In genomic region chr11:119208870-119209370, GRCm38 (mm10) we compare ENCODE assay signal across 13 mouse cellular contexts. TPM values are rescaled to one million over a fixed set of nuclear protein-coding genes. Genes with fewer than 3 reads are reported as not detected.
DNase-seq lines count a peak whose midpoint lies in the region; ATAC-seq lines count a peak whose summit lies in the region.
"Had no signal": no experiment of that assay in that cellular context is flagged by ENCODE, and none has a peak within 500 bp of the region (broad histone marks: within the 10 kb centered on the region; RNA-seq: fewer than 3 reads in every experiment).

No protein-coding gene starts in this region.

- ATAC-seq in midbrain, embryonic 14.5 days (ENCODE audit: low FRiP score, low TSS enrichment), result no peak
- no peak for ATAC-seq in forebrain, embryonic 13.5 days
- no peak for ATAC-seq in neural tube, embryonic 15.5 days (ENCODE audit: low FRiP score)
- ATAC-seq: midbrain, embryonic 15.5 days had no signal

- 0 out of 2 replicates have a peak overlapping the region, but pooled peaks have one; percentile 37 for H3K27ac ChIP-seq in midbrain, embryonic 14.5 days (replicated peaks; ENCODE audit: low read depth, low read length)
- no peak overlapping the region; the same call in 1 of the 2 replicates for H3K27ac ChIP-seq in midbrain, embryonic 10.5 days (replicated peaks)
- H3K27ac ChIP-seq in forebrain, embryonic 13.5 days, result peak overlapping the region; percentile 51
- H3K27ac ChIP-seq in neural tube, embryonic 15.5 days (replicated peaks), result 0 out of 2 replicates have a peak overlapping the region, but pooled peaks have one; percentile 23
- H3K27ac ChIP-seq: heart, embryonic 15.5 days; macrophage had no signal

- H3K4me3 ChIP-seq in midbrain, embryonic 14.5 days (replicated peaks; ENCODE audit: low read depth, low read length), result no peak overlapping the region
- no peak overlapping the region for H3K4me3 ChIP-seq in midbrain, embryonic 10.5 days
- no peak overlapping the region for H3K4me3 ChIP-seq in forebrain, embryonic 13.5 days
- H3K4me3 ChIP-seq in neural tube, embryonic 15.5 days (replicated peaks), result no peak overlapping the region
- H3K4me3 ChIP-seq: heart, embryonic 15.5 days; midbrain, embryonic 15.5 days had no signal

- no peak overlapping the region for H3K9ac ChIP-seq in midbrain, embryonic 14.5 days (replicated peaks; ENCODE audit: low read length)
- H3K9ac ChIP-seq in forebrain, embryonic 13.5 days, result no peak overlapping the region
- no peak overlapping the region for H3K9ac ChIP-seq in neural tube, embryonic 15.5 days (replicated peaks)
- H3K9ac ChIP-seq: heart, embryonic 15.5 days; midbrain, embryonic 15.5 days had no signal

- no peak overlapping the region for H3K4me2 ChIP-seq in midbrain, embryonic 14.5 days (ENCODE audit: low read length)
- no peak overlapping the region for H3K4me2 ChIP-seq in forebrain, embryonic 13.5 days
- H3K4me2 ChIP-seq in neural tube, embryonic 15.5 days, result no peak overlapping the region
- H3K4me2 ChIP-seq: heart, embryonic 15.5 days; midbrain, embryonic 15.5 days had no signal

- no peaks in the 10 kb centered on the region for H3K4me1 ChIP-seq in midbrain, embryonic 14.5 days (ENCODE audit: control insufficient read depth, insufficient read depth, low read length)
- H3K4me1 ChIP-seq in midbrain, embryonic 10.5 days, result peaks cover 26% of the 10 kb centered on the region
- H3K4me1 ChIP-seq in forebrain, embryonic 13.5 days, result peaks cover 45% of the 10 kb centered on the region
- H3K4me1 ChIP-seq in neural tube, embryonic 15.5 days, result peaks cover 43% of the 10 kb centered on the region

- H3K27me3 ChIP-seq in midbrain, embryonic 14.5 days (ENCODE audit: control insufficient read depth, insufficient read depth, low read length), result no peaks in the 10 kb centered on the region
- H3K27me3 ChIP-seq in midbrain, embryonic 10.5 days (ENCODE audit: low read depth, poor library complexity, severe bottlenecking), result no peaks in the 10 kb centered on the region
- H3K27me3 ChIP-seq in forebrain, embryonic 13.5 days, result no peaks in the 10 kb centered on the region
- H3K27me3 ChIP-seq in neural tube, embryonic 15.5 days (replicated peaks), result no peaks in the 10 kb centered on the region
- H3K27me3 ChIP-seq: heart, embryonic 15.5 days; midbrain, embryonic 15.5 days had no signal

- DNase-seq in heart, adult 11 months, result peak; percentile 93
- no peak for DNase-seq in heart, adult 8-10 months (ENCODE audit: low spot score)
- no peak for DNase-seq in midbrain, embryonic 14.5 days
- DNase-seq in midbrain, embryonic 10.5 days (ENCODE audit: low spot score), result no peak
- no peak for DNase-seq in frontal cortex, postnatal 36 days (ENCODE audit: low spot score in 2 of 2)
- DNase-seq: adrenal gland, postnatal 25 days; liver; thymus, adult 18-20 months had no signal

- 96% methylated on average over 20 of the region's 20 CpGs for WGBS in midbrain, embryonic 14.5 days
- WGBS in midbrain, embryonic 10.5 days, result 97% methylated on average over 20 of the region's 20 CpGs
- 94% methylated on average over 20 of the region's 20 CpGs for WGBS in forebrain, embryonic 13.5 days
- 90% methylated on average over 20 of the region's 20 CpGs for WGBS in neural tube, embryonic 15.5 days

- H3K36me3 ChIP-seq in midbrain, embryonic 14.5 days (ENCODE audit: control insufficient read depth, insufficient read depth, low read length), result peaks cover 48% of the 10 kb centered on the region
- H3K36me3 ChIP-seq in midbrain, embryonic 10.5 days, result peaks cover 72% of the 10 kb centered on the region
- H3K36me3 ChIP-seq in forebrain, embryonic 13.5 days (ENCODE audit: poor library complexity, severe bottlenecking), result peaks cover 52% of the 10 kb centered on the region
- peaks cover 27% of the 10 kb centered on the region for H3K36me3 ChIP-seq in neural tube, embryonic 15.5 days

- H3K9me3 ChIP-seq in midbrain, embryonic 14.5 days (ENCODE audit: control insufficient read depth, low read length), result no peaks in the 10 kb centered on the region
- no peaks in the 10 kb centered on the region for H3K9me3 ChIP-seq in midbrain, embryonic 10.5 days (replicated peaks)
- no peaks in the 10 kb centered on the region for H3K9me3 ChIP-seq in forebrain, embryonic 13.5 days (replicated peaks)
- no peaks in the 10 kb centered on the region for H3K9me3 ChIP-seq in neural tube, embryonic 15.5 days (replicated peaks)
- H3K9me3 ChIP-seq: heart, embryonic 15.5 days; midbrain, embryonic 15.5 days had no signal

RNA-seq across cellular contexts. Expression of gene Tbc1d16, which starts 19.4 kb away (rescaled TPM):
- 10 to 100 TPM; 60.3 to 72.2 (median 64.4) TPM for total RNA-seq in heart, adult 8-10 months (2022)
- 36.1 and 41.1 TPM in 2 replicates for polyA plus RNA-seq in midbrain, embryonic 14.5 days (2014; fragmentation: Nextera tagmentation; extraction: Ambion mirVana)
- 27.0 and 29.6 TPM in 2 replicates for polyA plus RNA-seq in midbrain, embryonic 10.5 days (2016; fragmentation: Nextera tagmentation; extraction: Ambion mirVana)
- polyA plus RNA-seq in forebrain, embryonic 13.5 days (2015; fragmentation: Nextera tagmentation; extraction: Ambion mirVana), result 45.3 and 46.0 TPM in 2 replicates
- 43.9 and 47.4 TPM in 2 replicates for polyA plus RNA-seq in neural tube, embryonic 15.5 days (2015; fragmentation: Nextera tagmentation; extraction: Ambion mirVana)

RNA-seq across cellular contexts. Expression of gene Ccdc40, which starts 19.5 kb away (rescaled TPM):
- total RNA-seq in heart, adult 8-10 months (2022), result under 1 TPM in 1 of 4 experiments, not detected in 3; 0.20 TPM
- 12.2 and 13.3 TPM in 2 replicates for polyA plus RNA-seq in midbrain, embryonic 14.5 days (2014; fragmentation: Nextera tagmentation; extraction: Ambion mirVana)
- 20.6 and 21.8 TPM in 2 replicates for polyA plus RNA-seq in midbrain, embryonic 10.5 days (2016; fragmentation: Nextera tagmentation; extraction: Ambion mirVana)
- polyA plus RNA-seq in forebrain, embryonic 13.5 days (2015; fragmentation: Nextera tagmentation; extraction: Ambion mirVana), result 14.3 and 17.2 TPM in 2 replicates
- 12.6 and 13.2 TPM in 2 replicates for polyA plus RNA-seq in neural tube, embryonic 15.5 days (2015; fragmentation: Nextera tagmentation; extraction: Ambion mirVana)

RNA-seq across cellular contexts. Expression of gene Gaa, which starts 58.8 kb away (rescaled TPM):
- total RNA-seq in heart, adult 8-10 months (2022), result 100 to 1,000 TPM; 108 to 126 (median 114) TPM
- polyA plus RNA-seq in midbrain, embryonic 14.5 days (2014; fragmentation: Nextera tagmentation; extraction: Ambion mirVana), result 58.6 and 67.2 TPM in 2 replicates
- polyA plus RNA-seq in midbrain, embryonic 10.5 days (2016; fragmentation: Nextera tagmentation; extraction: Ambion mirVana), result 32.0 and 33.6 TPM in 2 replicates
- polyA plus RNA-seq in forebrain, embryonic 13.5 days (2015; fragmentation: Nextera tagmentation; extraction: Ambion mirVana), result 26.8 and 33.6 TPM in 2 replicates
- polyA plus RNA-seq in neural tube, embryonic 15.5 days (2015; fragmentation: Nextera tagmentation; extraction: Ambion mirVana), result 102 and 105 TPM in 2 replicates
